Mouse (Mus musculus) heart, postnatal 0 days (tissue): Measurements from ENCODE around the gene Olfr871.

Experiments
- CTCF ChIP-seq: IDR thresholded peaks from 2 replicates; pipeline ENCODE4 v1.5.1; 2016; ENCODE audit warnings: antibody characterized with exemption, control low read depth, low read depth
- EP300 ChIP-seq: IDR thresholded peaks from 2 replicates; pipeline ENCODE4 v1.6.1; 2016; ENCODE audit warnings: antibody characterized with exemption, low read depth

GRCm38 (mm10) chr9:20173957-20174356, 38.0 kb upstream of the Olfr871 start, which contains the start of gene Olfr870:
- TF ChIP-seq EP300 (no peak), CTCF (no peak)
